Mouse (Mus musculus) C3H10T1/2 (cell line): ENCODE data around the gene Olfr299. TPM values are rescaled to one million over a fixed set of nuclear protein-coding genes. Genes with fewer than 3 reads are reported as not detected.

Experiments
- polyA plus RNA-seq, 2 experiments: library from polyadenylated mRNA; unstranded; fragments of >200 nt; fragmentation: generic; extraction: Trizol; gene quantifications; one replicate each; pipeline ENCODE4 v1.2.1; 2012; ENCODE audit warnings: missing spikeins in 2 of 2

The Olfr299 gene
- polyA plus RNA-seq = not detected

DNA sequence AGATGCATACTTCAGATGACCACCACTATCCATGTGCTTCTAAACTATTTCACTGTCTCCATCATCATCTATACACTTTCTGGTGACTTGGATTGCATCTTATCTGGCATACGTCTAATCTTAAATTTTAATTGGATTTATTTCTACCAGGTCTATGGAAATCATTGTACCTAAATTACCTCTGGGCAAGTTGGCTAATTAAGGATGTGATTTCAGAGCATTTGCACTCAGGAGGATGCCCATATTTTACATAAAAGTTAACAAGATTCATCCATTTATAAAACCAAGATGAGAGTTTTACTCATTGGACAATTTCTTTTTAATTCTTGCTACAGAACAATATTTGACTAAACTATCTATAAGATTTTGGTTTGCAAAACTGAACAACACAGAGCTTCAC is at the start of gene Olfr299:
Gene Olfr299 (plus strand): TSS at position 301 of the 400 bp plus-strand sequence.

DNA sequence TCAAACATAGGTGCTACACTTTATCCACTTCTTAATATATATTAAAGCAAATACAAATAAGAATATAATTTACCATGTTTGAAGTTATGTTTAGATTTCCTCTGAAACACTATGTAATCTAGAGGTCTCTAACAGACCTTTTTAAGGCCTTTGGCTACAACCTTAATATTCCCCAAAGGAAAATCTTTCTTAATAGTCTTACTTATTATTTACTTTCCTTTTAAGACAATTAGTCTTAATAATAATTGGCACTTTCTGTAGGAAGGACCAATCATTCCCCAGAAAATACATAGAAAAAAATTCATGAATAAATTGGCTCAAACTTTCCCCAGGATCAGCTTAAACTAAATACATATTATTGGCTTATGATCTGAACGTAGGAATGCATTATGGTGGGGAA is 32.7 kb downstream of the Olfr299 start, which contains the start of gene Olfr298:
Gene Olfr298 (minus strand): TSS at position 101 of the 400 bp plus-strand sequence.

Other genes starting within 250 kb of the Olfr299 start
- gene Vmn2r76, start 213.6 kb upstream of the Olfr299 start, polyA plus RNA-seq = not detected
- gene Olfr310, start 182.7 kb upstream of the Olfr299 start, polyA plus RNA-seq = not detected
- gene Olfr309, start 146.2 kb upstream of the Olfr299 start, polyA plus RNA-seq = not detected
- gene Olfr308, start 134.3 kb upstream of the Olfr299 start, polyA plus RNA-seq = not detected
- gene Olfr307, start 122.3 kb upstream of the Olfr299 start, polyA plus RNA-seq = not detected
- gene Olfr305, start 93.0 kb upstream of the Olfr299 start, polyA plus RNA-seq = not detected
- gene Olfr304, start 73.3 kb upstream of the Olfr299 start, polyA plus RNA-seq = not detected
- not detected for gene Olfr303, start 62.1 kb upstream of the Olfr299 start, polyA plus RNA-seq
- not detected for gene Olfr301, start 56.1 kb upstream of the Olfr299 start, polyA plus RNA-seq
- not detected for gene Olfr298, start 32.6 kb downstream of the Olfr299 start, polyA plus RNA-seq
- not detected for gene Olfr297, start 60.0 kb downstream of the Olfr299 start, polyA plus RNA-seq
- not detected for gene Olfr295, start 123.9 kb downstream of the Olfr299 start, polyA plus RNA-seq
- not detected for gene Olfr294, start 156.7 kb downstream of the Olfr299 start, polyA plus RNA-seq
- gene Olfr293, start 189.1 kb downstream of the Olfr299 start, polyA plus RNA-seq = not detected
- gene Olfr292, start 228.4 kb downstream of the Olfr299 start, polyA plus RNA-seq = not detected